Mouse (Mus musculus): Measurements from ENCODE around the gene Dusp8.

DNA sequence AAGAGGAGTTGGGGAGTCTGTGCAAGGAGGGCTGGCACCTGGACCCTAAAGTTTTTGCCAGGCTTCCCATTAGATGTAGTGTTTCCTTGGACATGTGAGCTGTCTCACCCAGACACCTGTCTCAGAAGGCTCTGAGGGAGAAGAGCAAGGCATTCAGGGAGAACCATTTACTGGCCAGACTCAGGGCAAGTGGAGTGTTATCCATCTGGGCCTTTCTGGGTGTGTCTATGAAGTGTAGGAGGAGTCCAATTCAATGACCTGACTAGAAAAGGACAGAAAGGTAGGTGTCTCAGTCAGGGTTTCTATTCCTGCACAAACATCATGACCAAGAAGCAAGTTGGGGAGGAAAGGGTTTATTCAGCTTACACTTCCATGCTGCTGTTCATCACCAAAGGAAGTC, 23.9 kb downstream of the Dusp8 start:
- TF ChIP-seq POLR2A (IDR thresholded peaks at IDR 0.05; ENCODE audit: insufficient read depth, low read length) (no peak), CTCF (IDR thresholded peaks at IDR 0.05; ENCODE audit: low read depth, low read length) (no peak)

All from ES-Bruce4 (cell line).